Mouse (Mus musculus) cerebellum, adult 2 months (tissue): ENCODE data around the gene Lrrc10.

Experiments used
- CTCF ChIP-seq: fragments of 200-500 bp; IDR thresholded peaks from 2 replicates; pipeline ENCODE4 v1.5.1; 2011; ENCODE audit warnings: low read depth, mild to moderate bottlenecking, control low read depth, low read length, moderate library complexity, borderline replicate concordance; ENCODE audit not compliant: insufficient read depth
- POLR2A ChIP-seq: fragments of 200-500 bp; IDR thresholded peaks from 2 replicates; pipeline ENCODE4 v1.6.1; 2011; ENCODE audit warnings: low read length, control low read depth, borderline replicate concordance; ENCODE audit not compliant: insufficient read depth

GRCm38 (mm10) chr10:117096096-117096495 lies 51.0 kb downstream of the Lrrc10 start:
- no peak for TF ChIP-seq POLR2A
- TF ChIP-seq CTCF = no peak
